Mouse (Mus musculus): Measurements from ENCODE around the gene Gm20715.
"Not testable (repeated sequence)": the region's sequence is repeated elsewhere in the genome, so short reads cannot be mapped to it uniquely, and the experiment has no call there.

Gene Gm20715

DNA sequence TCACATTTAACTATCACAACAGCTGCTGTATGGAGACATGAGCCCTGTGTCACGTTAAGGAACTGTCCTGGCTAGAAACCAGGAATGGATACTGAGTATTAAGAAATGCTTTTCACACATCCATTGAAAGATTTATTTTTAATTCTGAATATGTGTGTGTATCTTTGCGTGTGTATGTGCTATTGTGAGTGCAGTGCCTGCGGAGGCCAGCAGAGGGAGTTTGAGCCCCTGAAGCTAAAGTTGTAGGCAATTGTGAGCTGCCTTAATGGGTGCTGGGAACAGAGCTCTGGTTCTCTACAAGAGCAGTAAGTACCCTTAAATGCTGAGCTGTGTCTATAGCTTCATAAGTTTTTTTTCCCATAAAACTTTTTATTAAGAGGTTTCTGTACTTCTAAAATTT, 19.3 kb downstream of the Gm20715 start:
- DNase-seq (ENCODE audit: low read depth) = no peak

DNA sequence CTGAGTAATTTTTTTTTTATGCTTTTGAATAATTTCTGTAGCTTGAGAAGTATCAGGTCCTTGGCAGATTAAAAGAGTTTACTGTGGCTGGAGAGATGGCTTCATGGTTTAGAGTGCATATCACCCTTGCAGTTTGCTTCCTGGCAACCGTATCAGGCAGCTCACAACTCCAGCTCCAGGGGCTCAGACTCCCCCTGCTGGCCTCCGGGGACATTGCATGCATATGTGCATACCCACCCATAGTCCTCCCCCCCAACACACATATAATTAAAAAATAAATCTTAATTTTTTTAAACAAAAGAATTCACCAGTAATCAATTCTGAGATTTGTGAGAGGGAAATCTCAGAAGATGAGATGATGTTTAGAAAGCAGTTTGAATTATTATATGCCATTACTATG, 20.3 kb downstream of the Gm20715 start:
- peak; percentile 56 for DNase-seq (ENCODE audit: low read depth)

DNA sequence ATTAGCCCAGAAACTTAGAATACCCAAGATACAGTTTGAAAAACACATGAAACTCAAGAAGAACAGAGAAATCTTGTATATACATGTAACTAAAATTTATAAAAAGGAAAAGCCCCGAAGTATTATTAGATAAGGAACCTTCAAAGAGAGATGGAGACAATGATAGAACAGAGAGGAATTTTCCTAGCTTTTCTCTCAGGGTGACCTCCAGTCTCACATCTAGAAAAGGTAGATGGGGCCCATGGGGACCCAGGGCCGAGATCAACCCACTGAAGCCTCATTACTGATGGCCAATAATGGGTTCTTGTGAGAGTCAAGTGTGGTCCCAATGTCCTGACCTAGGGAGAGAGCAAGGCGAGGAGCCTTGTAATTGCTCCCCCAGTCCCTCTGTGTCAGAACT, 28.3 kb downstream of the Gm20715 start, which contains the start of gene Olfr1344:
Gene Olfr1344 (plus strand): TSS at position 301 of the 400 bp plus-strand sequence.
- DNase-seq (ENCODE audit: low read depth) = no peak

DNA sequence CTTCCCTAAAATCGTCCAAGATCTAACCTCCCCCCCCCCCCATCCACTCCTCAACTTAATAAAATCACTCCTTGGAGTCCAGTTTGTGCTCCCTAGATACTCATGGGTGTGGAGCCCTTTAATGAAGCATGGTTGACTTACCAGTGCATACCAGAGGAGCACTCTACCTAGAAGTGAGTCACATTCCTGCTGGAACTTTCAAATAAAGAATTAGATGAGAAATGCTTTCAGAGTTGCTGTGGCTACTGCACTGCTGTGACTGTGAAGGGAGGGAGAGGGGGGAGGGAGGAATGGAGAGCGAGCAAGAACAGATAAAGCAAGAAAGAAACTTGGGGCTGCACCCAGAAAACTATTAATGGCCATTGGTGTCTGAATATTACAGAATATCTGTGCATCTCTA, 31.1 kb downstream of the Gm20715 start:
- DNase-seq (ENCODE audit: low read depth) = no peak

DNA sequence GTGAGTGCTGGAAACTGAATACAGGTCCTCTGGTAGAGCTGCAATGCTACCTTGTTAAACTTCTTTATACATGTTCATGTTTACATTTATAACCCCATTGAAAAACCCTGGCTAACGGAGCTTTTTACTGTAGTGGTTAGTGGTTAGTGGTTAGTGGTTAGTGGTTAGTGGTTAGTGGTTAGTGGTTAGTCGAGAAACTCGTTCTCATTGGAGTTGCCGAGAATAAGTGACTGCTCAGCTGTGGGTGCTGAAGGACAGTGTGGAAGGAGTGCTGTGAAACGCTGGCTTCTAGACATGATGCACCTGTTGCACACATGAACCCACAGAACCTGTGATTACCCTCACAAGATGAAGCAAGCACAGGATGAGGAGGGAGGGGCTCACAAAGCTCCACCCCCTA, 37.7 kb downstream of the Gm20715 start:
- DNase-seq (ENCODE audit: low read depth) = peak; percentile 7

DNA sequence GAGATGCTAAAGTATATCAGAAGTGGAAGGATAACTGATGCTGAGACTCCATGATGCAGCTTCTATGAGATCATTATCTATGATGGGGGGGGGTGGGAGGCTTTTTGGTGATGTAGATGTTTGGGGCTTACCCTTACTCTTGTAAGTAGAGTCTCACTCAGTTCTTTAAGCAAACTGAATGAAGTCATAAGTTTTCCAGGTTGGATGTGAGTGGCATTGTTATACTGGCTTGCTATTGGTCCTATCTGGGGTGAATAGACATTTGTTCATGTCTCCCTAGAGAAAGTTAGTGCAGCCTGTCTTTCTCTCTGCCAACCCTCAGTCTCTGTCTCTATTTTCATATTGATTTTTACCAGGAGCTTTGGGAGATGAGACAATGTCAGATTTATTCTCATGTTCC, 45.8 kb downstream of the Gm20715 start, which contains the start of gene Olfr1336:
Gene Olfr1336 (plus strand): TSS at position 301 of the 400 bp plus-strand sequence.
- no peak for DNase-seq (ENCODE audit: low read depth)

DNA sequence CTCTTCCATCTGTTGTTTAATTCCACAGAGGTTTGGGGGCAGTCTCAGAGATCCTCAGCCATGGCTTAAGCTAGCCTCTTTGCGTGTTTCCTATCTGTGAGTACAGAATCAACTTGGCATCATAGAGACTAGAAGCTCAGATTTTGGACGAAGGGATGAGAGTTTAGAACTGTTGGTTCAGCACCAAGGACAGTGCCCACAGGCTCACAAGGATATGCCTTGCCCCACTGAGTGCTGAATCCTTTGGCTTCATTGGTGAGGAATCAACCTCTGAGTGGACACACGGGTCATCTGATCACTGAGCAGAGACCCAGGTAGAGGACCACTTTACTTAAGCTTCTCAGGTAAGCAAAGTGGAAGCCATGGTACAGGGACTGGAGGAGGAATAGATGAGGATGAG, 46.3 kb downstream of the Gm20715 start:
- no peak for DNase-seq (ENCODE audit: low read depth)

DNA sequence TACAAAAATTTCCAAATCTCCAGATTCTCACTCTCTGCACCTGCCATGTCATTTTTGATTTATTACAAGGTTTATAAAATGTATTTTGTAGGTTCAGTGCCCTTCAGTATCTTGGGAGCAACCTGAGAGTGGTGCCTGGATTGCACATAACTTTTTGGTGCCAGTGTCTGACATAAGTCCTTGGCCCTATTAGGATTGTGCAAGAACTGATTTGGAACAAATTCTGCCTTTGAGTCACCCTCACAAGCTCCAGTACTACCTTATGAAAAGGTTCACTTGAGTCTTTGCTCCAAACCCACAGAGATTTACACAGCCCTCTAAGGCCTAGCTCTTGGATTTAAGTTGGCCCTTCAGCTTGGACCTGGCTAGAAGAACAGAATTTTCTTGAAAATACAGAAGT, 56.9 kb downstream of the Gm20715 start, which contains the start of gene Olfr1346:
Gene Olfr1346 (plus strand): TSS at position 151 of the 400 bp plus-strand sequence.
- DNase-seq (ENCODE audit: low read depth) = no peak

DNA sequence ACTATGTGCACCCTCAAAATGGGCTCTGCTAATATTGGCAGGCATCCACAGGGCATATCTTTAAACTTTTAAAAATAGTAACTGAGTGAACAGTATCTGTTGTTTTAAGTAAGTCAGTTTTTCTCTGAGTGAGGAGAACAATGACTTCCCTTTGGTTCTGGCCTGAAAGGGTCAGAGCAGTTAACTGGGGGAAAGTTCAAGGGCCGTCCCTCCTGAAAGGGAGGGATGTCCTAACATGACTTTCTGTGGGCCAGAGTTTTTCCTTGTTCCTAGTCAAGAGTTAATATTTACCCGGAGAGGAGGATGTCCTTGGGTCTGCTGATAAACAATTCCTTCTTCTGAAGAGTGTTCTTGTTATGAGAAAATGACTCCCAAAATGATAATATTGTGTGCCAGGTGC, 67.6 kb downstream of the Gm20715 start:
- DNase-seq (ENCODE audit: low read depth) = not testable (repeated sequence)

DNA sequence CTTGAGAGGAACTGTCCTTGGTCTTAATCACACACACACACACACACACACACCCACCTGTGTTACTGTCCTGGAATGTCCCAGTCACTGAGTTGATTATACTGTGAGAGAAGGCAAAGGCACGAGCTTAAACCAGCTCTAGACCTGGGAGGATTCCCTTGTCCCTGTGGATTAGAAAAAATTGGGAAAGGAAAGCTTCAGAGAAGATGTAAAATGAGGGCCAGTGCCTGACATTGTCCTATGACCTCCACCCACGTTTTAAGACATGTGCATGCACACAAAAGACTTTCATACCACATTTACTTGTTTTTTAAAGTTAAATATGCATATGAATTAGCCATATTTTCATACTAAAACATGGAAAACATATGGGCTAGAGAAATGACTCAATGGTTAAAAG, 76.8 kb downstream of the Gm20715 start, which contains the start of gene Olfr5:
Gene Olfr5 (minus strand): TSS at position 101 of the 400 bp plus-strand sequence.
- DNase-seq (ENCODE audit: low read depth) = no peak
